Comparison of ENCODE assay signal across 8 mouse cellular contexts in the genomic region with DNA sequence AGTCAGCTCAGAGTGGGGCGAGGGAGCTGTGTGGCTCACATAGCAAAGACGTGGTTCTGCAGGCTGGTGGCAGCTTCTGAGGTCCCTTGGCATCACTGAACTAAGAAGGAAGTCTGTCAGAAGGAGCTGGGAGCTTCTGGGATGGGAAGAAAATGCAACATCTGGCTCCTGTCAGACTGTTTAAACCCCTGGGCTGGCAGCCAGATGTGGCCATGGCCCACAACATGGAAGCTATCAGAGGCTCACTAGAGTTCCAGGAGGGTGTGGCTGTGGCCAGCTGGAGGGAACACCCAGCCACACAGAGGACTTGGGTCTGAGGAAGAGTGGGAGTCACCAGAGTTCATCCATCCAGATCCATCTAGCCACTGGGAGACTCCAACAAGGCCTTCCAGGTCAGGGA. TPM values are rescaled to one million over a fixed set of nuclear protein-coding genes. Genes with fewer than 3 reads are reported as not detected.
DNase-seq lines count a peak whose midpoint lies in the region; ATAC-seq and TF ChIP-seq lines count a peak whose summit lies in the region.

No protein-coding gene starts in this region.

- H3K4me1 ChIP-seq in liver, embryonic 14.5 days (replicated peaks; ENCODE audit: control insufficient read depth in 2 of 2, insufficient read depth in 2 of 2, low read length in 1 of 2) = peaks cover 32 to 58% of the 10 kb centered on the region in 2 experiments
- peaks cover 10% of the 10 kb centered on the region; the same call in 1 of the 2 replicates for H3K4me1 ChIP-seq in stomach, embryonic 16.5 days (ENCODE audit: control insufficient read depth, insufficient read depth, low read length)
- H3K4me1 ChIP-seq in forebrain, embryonic 12.5 days = no peaks in the 10 kb centered on the region

- peak; percentile 65 for DNase-seq in urinary bladder, postnatal 14 days (ENCODE audit: low spot score)
- no peak for DNase-seq in urinary bladder, postnatal 10 days (ENCODE audit: low spot score)
- peak; percentile 62 for DNase-seq in heart, adult 8-10 months (ENCODE audit: low spot score)
- no peak for DNase-seq in liver, embryonic 14.5 days (ENCODE audit: low read depth in 3 of 3, low spot score in 3 of 3)
- DNase-seq in left cerebral cortex, postnatal 14 days (ENCODE audit: low spot score in 2 of 2) = no peak
- no peak for DNase-seq in layer of hippocampus, adult 8-10 months (ENCODE audit: low spot score in 2 of 2)

- H3K4me2 ChIP-seq in liver, embryonic 14.5 days (ENCODE audit: low read depth) = peak overlapping the region; percentile 54
- no peak overlapping the region for H3K4me2 ChIP-seq in stomach, embryonic 16.5 days (ENCODE audit: low read depth, low read length)
- no peak overlapping the region for H3K4me2 ChIP-seq in forebrain, embryonic 12.5 days

- intact Hi-C loops in left cerebral cortex, postnatal 14 days (cut with DNase I) = no loop called here

- no peak for TF ChIP-seq CTCF in liver, embryonic 14.5 days (IDR thresholded peaks at IDR 0.05; ENCODE audit: low read depth)

- H3K27me3 ChIP-seq in liver, embryonic 14.5 days (ENCODE audit: control insufficient read depth, insufficient read depth, low read length) = no peaks in the 10 kb centered on the region
- H3K27me3 ChIP-seq in stomach, embryonic 16.5 days (ENCODE audit: control insufficient read depth, insufficient read depth, low read length) = no peaks in the 10 kb centered on the region
- no peaks in the 10 kb centered on the region for H3K27me3 ChIP-seq in forebrain, embryonic 12.5 days

- H3K9ac ChIP-seq in liver, embryonic 14.5 days (replicated peaks) = peak overlapping the region; percentile 48
- no peak overlapping the region for H3K9ac ChIP-seq in stomach, embryonic 16.5 days (ENCODE audit: low read length)
- no peak overlapping the region for H3K9ac ChIP-seq in forebrain, embryonic 12.5 days

- H3K27ac ChIP-seq in liver, embryonic 14.5 days = peak overlapping the region; percentile 75
- peak overlapping the region; percentile 47; the same call in 1 of the 2 replicates for H3K27ac ChIP-seq in stomach, embryonic 16.5 days (ENCODE audit: low read length)
- H3K27ac ChIP-seq in forebrain, embryonic 12.5 days = no peak overlapping the region

- no peaks in the 10 kb centered on the region for H3K36me3 ChIP-seq in liver, embryonic 14.5 days (replicated peaks; ENCODE audit: control insufficient read depth, insufficient read depth, low read depth)
- no peaks in the 10 kb centered on the region for H3K36me3 ChIP-seq in stomach, embryonic 16.5 days (ENCODE audit: control insufficient read depth, insufficient read depth, low read length)
- H3K36me3 ChIP-seq in forebrain, embryonic 12.5 days (replicated peaks) = no peaks in the 10 kb centered on the region

- TF ChIP-seq EP300 in liver, embryonic 14.5 days (IDR thresholded peaks at IDR 0.05; ENCODE audit: low read depth) = no peak

- no peak overlapping the region for H3K4me3 ChIP-seq in liver, embryonic 14.5 days (ENCODE audit: insufficient read depth in 1 of 2, low read depth in 2 of 2, low read length in 2 of 2)
- no peak overlapping the region for H3K4me3 ChIP-seq in stomach, embryonic 16.5 days (replicated peaks; ENCODE audit: low read length)
- no peak overlapping the region for H3K4me3 ChIP-seq in forebrain, embryonic 12.5 days (replicated peaks)

- 64% methylated on average over 2 of the region's 2 CpGs for WGBS in liver, embryonic 14.5 days (ENCODE audit: insufficient replicate concordance)
- WGBS in stomach, embryonic 16.5 days = 56% methylated on average over 2 of the region's 2 CpGs
- WGBS in forebrain, embryonic 12.5 days = 81% methylated on average over 2 of the region's 2 CpGs

- H3K9me3 ChIP-seq in liver, embryonic 14.5 days (ENCODE audit: control insufficient read depth, low read length) = no peaks in the 10 kb centered on the region
- no peaks in the 10 kb centered on the region for H3K9me3 ChIP-seq in stomach, embryonic 16.5 days (replicated peaks; ENCODE audit: control insufficient read depth, low read length)
- no peaks in the 10 kb centered on the region for H3K9me3 ChIP-seq in forebrain, embryonic 12.5 days

- peak; percentile 81 for ATAC-seq in liver, embryonic 14.5 days (ENCODE audit: insufficient read depth)
- ATAC-seq in stomach, embryonic 16.5 days (ENCODE audit: insufficient read depth, low FRiP score) = peak; percentile 76; the same call in 1 of the 2 replicates
- no peak for ATAC-seq in forebrain, embryonic 12.5 days (ENCODE audit: low FRiP score)

RNA-seq across cellular contexts. Expression of gene Efcc1, which starts 16.2 kb away (rescaled TPM):
- total RNA-seq in heart, adult 8-10 months (2022) = 1 to 10 TPM in 3 of 4 experiments, under 1 TPM in 1; 0.53 to 1.2 (median 1.1) TPM
- 0.09 and 0.16 TPM in 2 replicates for polyA plus RNA-seq in liver, embryonic 14.5 days (2012; rRNA removed)
- polyA plus RNA-seq in liver, embryonic 14.5 days (2014; fragmentation: Nextera tagmentation; extraction: Ambion mirVana) = 0.17 and 0.27 TPM in 2 replicates
- polyA plus RNA-seq in stomach, embryonic 16.5 days (2015; fragmentation: Nextera tagmentation; extraction: Ambion mirVana) = 0.90 and 1.3 TPM in 2 replicates
- 1 to 10 TPM; 4.0 to 4.3 TPM for total RNA-seq in left cerebral cortex, postnatal 14 days (2021)
- polyA plus RNA-seq in forebrain, embryonic 12.5 days (2016; fragmentation: Nextera tagmentation; extraction: Ambion mirVana) = 1.6 and 2.0 TPM in 2 replicates
- total RNA-seq in layer of hippocampus, adult 8-10 months (2022) = 1 to 10 TPM; 4.6 to 9.4 (median 5.8) TPM

RNA-seq across cellular contexts. Expression of gene Gp9, which starts 31.0 kb away (rescaled TPM):
- 1 to 10 TPM in 3 of 4 experiments, under 1 TPM in 1; 0.81 to 3.6 (median 1.6) TPM for total RNA-seq in heart, adult 8-10 months (2022)
- polyA plus RNA-seq in liver, embryonic 14.5 days (2012; rRNA removed) = 35.1 and 62.4 TPM in 2 replicates
- polyA plus RNA-seq in liver, embryonic 14.5 days (2014; fragmentation: Nextera tagmentation; extraction: Ambion mirVana) = 29.1 and 35.2 TPM in 2 replicates
- 1.2 and 1.4 TPM in 2 replicates for polyA plus RNA-seq in stomach, embryonic 16.5 days (2015; fragmentation: Nextera tagmentation; extraction: Ambion mirVana)
- 1 to 10 TPM; 1.3 TPM for total RNA-seq in left cerebral cortex, postnatal 14 days (2021)
- 0.88 and 1.00 TPM in 2 replicates for polyA plus RNA-seq in forebrain, embryonic 12.5 days (2016; fragmentation: Nextera tagmentation; extraction: Ambion mirVana)
- 1 to 10 TPM in 2 of 4 experiments, under 1 TPM in 2; 0.37 to 1.5 (median 0.85) TPM for total RNA-seq in layer of hippocampus, adult 8-10 months (2022)

Comparison
In these comparisons a context has a peak if more than half of its experiments do, and no peak if none do; other contexts are left out.
1. DNase-seq: peak in urinary bladder, postnatal 14 days (single experiment) and heart, adult 8-10 months (single experiment); none in urinary bladder, postnatal 10 days (single experiment), liver, embryonic 14.5 days (0 of 3), left cerebral cortex, postnatal 14 days (0 of 2) and layer of hippocampus, adult 8-10 months (0 of 2).